Mouse (Mus musculus) heart, embryonic 16.5 days (tissue): Measurements from ENCODE around the gene Ms4a5. TPM values are rescaled to one million over a fixed set of nuclear protein-coding genes. Genes with fewer than 3 reads are reported as not detected.
"Not testable (repeated sequence)": the region's sequence is repeated elsewhere in the genome, so short reads cannot be mapped to it uniquely, and the experiment has no call there.

Experiments
- ATAC-seq: fragments of 200-750 bp; cut with Nextera tagmentation; replicated peaks from 2 replicates; pipeline ENCODE4 v1.8.0; 2017; ENCODE audit warnings: moderate number of reproducible peaks; ENCODE audit not compliant: insufficient read depth, low FRiP score; ENCODE audit errors: extremely low read depth
- H3K27ac ChIP-seq: fragments of 300-500 bp; sonication (generic); 2 replicates; pipeline ENCODE4 v1.5.1; 2014; ENCODE audit warnings: mild to moderate bottlenecking, low read length, control low read depth, moderate library complexity
- H3K27me3 ChIP-seq: fragments of 300-500 bp; sonication (generic); 2 replicates; pipeline ENCODE4 v1.6.1; 2014; ENCODE audit warnings: low read length, mixed read lengths; ENCODE audit not compliant: control insufficient read depth, insufficient read depth
- H3K36me3 ChIP-seq: fragments of 300-500 bp; sonication (generic); 2 replicates; pipeline ENCODE4 v1.6.1; 2014; ENCODE audit not compliant: control insufficient read depth, insufficient read depth
- H3K4me1 ChIP-seq: fragments of 300-500 bp; sonication (generic); 2 replicates; pipeline ENCODE4 v1.6.1; 2014; ENCODE audit warnings: low read length, mixed read lengths; ENCODE audit not compliant: control insufficient read depth, insufficient read depth
- H3K4me2 ChIP-seq: fragments of 300-500 bp; sonication (generic); 2 replicates; pipeline ENCODE4 v1.6.1; 2014; ENCODE audit warnings: low read depth, mild to moderate bottlenecking, control low read depth, low read length
- H3K4me3 ChIP-seq: fragments of 300-500 bp; sonication (generic); 2 replicates; pipeline ENCODE4 v1.5.1; 2014; ENCODE audit warnings: mild to moderate bottlenecking, control low read depth, low read length
- H3K9ac ChIP-seq: fragments of 300-500 bp; sonication (generic); 2 replicates; pipeline ENCODE4 v1.6.1; 2014; ENCODE audit warnings: low read length, control low read depth
- H3K9me3 ChIP-seq: fragments of 300-500 bp; sonication (generic); replicated peaks from 2 replicates; pipeline ENCODE4 v1.6.1; 2016; ENCODE audit warnings: low read length; ENCODE audit not compliant: control insufficient read depth
- WGBS: fragments of 180-500 bp; shearing (Covaris S2); extraction: QIAGEN DNeasy Blood & Tissue Kit; methylation state at CpG from one replicate; pipeline ENCODE4 v1.1.7; 2014; 5-methylcytosine and 5-hydroxymethylcytosine counted together
- polyA plus RNA-seq: library from polyadenylated mRNA; unstranded; fragments of >200 nt; fragmentation: Nextera tagmentation; extraction: Ambion mirVana; gene quantifications from 2 replicates; pipeline ENCODE4 v1.2.1, GENCODE M21; 2015

Gene Ms4a5
- polyA plus RNA-seq, 1 experiment from 2014 or later: not detected

- H3K9me3 ChIP-seq: no peaks in the 10 kb centered on the region
- WGBS: 86% methylated on average over 3 of the region's 3 CpGs
- no peaks in the 10 kb centered on the region for H3K27me3 ChIP-seq
- no peak for ATAC-seq
- no peak overlapping the region for H3K4me3 ChIP-seq
- no peak overlapping the region for H3K4me2 ChIP-seq
- H3K4me1 ChIP-seq: no peaks in the 10 kb centered on the region
- H3K9ac ChIP-seq: no peak overlapping the region
- no peaks in the 10 kb centered on the region for H3K36me3 ChIP-seq
- no peak overlapping the region for H3K27ac ChIP-seq
These were observed 3.5 kb downstream of the Ms4a5 start for GRCm38 (mm10) chr19:11280223-11280622.

DNA sequence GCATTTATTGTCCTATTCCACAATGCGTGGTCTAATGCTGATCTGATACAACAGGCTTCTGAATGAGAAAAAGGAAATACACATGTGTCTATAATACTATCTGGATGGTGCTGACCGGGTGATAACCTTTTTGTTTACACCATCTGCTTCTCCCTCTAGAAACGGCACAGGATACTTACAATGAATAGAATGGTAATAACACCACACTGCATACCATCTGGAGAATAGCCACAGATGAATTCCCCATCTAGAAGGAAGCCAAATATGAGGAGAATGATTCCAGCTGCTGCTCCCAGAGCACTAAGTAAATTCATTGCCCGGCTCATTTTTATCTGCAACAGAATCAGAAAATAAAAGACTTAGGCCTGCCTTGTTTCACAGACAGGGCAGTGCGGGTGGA lies 7.2 kb downstream of the Ms4a5 start:
- ATAC-seq: no peak
- WGBS: 58% methylated on average over 5 of the region's 5 CpGs

DNA sequence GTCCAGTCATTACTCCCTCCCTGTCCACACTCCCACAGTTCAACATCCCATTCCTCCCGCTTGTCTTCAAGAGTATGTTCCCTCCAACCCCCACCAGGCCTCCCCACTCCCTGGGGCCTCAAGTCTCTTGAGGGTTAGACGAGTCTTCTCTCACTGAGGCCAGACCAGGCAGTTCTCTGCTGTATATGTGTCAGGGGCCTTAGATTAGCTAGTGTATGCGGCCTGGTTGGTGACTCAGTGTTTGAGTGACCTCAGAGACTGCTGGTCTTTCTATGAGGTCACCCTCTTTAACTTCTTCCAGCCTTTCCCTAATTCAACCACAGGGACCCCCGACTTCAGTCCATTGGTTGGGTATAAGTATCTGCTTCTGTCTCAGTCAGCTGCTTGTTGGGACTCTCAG lies 16.7 kb downstream of the Ms4a5 start:
- Histone ChIP-seq H3K4me1 (no peaks in the 10 kb centered on the region), H3K27ac (no peak overlapping the region), H3K9me3 (no peaks in the 10 kb centered on the region), H3K36me3 (no peaks in the 10 kb centered on the region), H3K27me3 (no peaks in the 10 kb centered on the region), H3K9ac (no peak overlapping the region), H3K4me2 (no peak overlapping the region), H3K4me3 (no peak overlapping the region)
- no peak for ATAC-seq
- WGBS: 63% methylated on average over 4 of the region's 4 CpGs

More for the DNA sequence above, 7.2 kb downstream of the Ms4a5 start:
- Histone ChIP-seq H3K36me3 (no peaks in the 10 kb centered on the region), H3K9me3 (no peaks in the 10 kb centered on the region), H3K9ac (no peak overlapping the region), H3K4me2 (no peak overlapping the region), H3K27me3 (no peaks in the 10 kb centered on the region), H3K4me3 (no peak overlapping the region), H3K4me1 (no peaks in the 10 kb centered on the region), H3K27ac (no peak overlapping the region)

GRCm38 (mm10) chr19:11266052-11266845 lies 17.4 kb downstream of the Ms4a5 start, which contains the start of gene Ms4a1:
Gene Ms4a1, minus strand, starts transcription at chr19:11266241.
- H3K27ac ChIP-seq: no peak within 1 kb of the TSS
- 71% methylated on average over 8 of the region's 8 CpGs for WGBS
- no peaks in the 10 kb centered on the region for H3K4me1 ChIP-seq
- no peaks in the 10 kb centered on the region for H3K9me3 ChIP-seq
- H3K36me3 ChIP-seq: no peaks in the 10 kb centered on the region
- no peak for ATAC-seq
- no peak within 1 kb of the TSS for H3K4me2 ChIP-seq
- H3K27me3 ChIP-seq: no peaks in the 10 kb centered on the region
- no peak within 1 kb of the TSS for H3K9ac ChIP-seq
- H3K4me3 ChIP-seq: no peak within 1 kb of the TSS

- Histone ChIP-seq H3K4me1 (no peaks in the 10 kb centered on the region), H3K4me3 (no peak overlapping the region), H3K4me2 (no peak overlapping the region), H3K36me3 (no peaks in the 10 kb centered on the region), H3K27me3 (no peaks in the 10 kb centered on the region), H3K9ac (no peak overlapping the region), H3K9me3 (no peaks in the 10 kb centered on the region), H3K27ac (no peak overlapping the region)
- WGBS: 76% methylated on average over 9 of the region's 9 CpGs
- no peak for ATAC-seq
These were observed 19.0 kb downstream of the Ms4a5 start for GRCm38 (mm10) chr19:11264602-11265185.

DNA sequence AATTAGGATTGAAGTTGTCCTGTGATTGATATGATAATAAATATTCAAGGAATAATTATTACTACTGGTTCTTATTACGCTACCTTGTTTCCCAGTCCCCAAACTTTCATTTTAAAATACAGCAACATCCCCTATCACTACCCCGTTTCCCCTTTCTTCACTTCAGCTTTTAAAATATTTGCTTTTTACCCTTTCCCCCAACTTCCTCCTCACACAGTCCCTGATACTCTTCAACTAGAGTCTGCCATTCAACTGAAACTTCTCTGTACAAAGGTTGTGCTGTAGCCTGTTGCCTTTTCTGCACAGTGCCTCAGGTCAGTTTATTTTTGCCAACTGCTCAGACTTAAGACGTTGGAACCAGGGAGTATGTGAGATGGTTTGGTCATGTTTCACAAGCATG lies 20.1 kb downstream of the Ms4a5 start:
- Histone ChIP-seq H3K9me3 (no peaks in the 10 kb centered on the region), H3K9ac (no peak overlapping the region), H3K36me3 (no peaks in the 10 kb centered on the region), H3K4me1 (no peaks in the 10 kb centered on the region), H3K27me3 (no peaks in the 10 kb centered on the region), H3K4me3 (no peak overlapping the region), H3K27ac (no peak overlapping the region), H3K4me2 (no peak overlapping the region)
- no peak for ATAC-seq
- WGBS: 66% methylated on average over 3 of the region's 3 CpGs

- not testable (repeated sequence) for H3K27me3 ChIP-seq, H3K4me1 ChIP-seq
- 56% methylated on average over 4 of the region's 4 CpGs for WGBS
These were observed 20.7 kb downstream of the Ms4a5 start for GRCm38 (mm10) chr19:11262932-11263331.

DNA sequence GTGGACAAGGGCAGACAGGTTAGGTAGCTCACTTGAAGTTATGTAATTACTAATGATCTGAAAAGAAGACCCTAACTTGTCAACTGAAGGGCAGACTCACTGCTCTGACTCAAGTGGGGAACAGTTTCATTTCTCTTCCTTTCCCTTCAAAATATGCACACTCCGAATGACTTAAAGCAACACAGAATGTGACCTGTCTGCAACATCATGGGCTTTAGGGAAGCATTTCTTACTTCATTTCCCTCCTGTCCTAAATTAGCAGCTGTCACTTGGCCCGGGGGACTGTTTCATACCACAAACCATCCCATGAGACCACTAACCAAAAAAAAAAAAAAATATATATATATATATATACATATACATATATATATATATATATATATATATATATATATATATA lies 22.2 kb downstream of the Ms4a5 start:
- no peaks in the 10 kb centered on the region for H3K27me3 ChIP-seq
- H3K27ac ChIP-seq: no peak overlapping the region
- WGBS: 80% methylated on average over 2 of the region's 2 CpGs
- no peaks in the 10 kb centered on the region for H3K9me3 ChIP-seq
- H3K36me3 ChIP-seq: no peaks in the 10 kb centered on the region
- no peak for ATAC-seq
- no peak overlapping the region for H3K9ac ChIP-seq
- H3K4me3 ChIP-seq: no peak overlapping the region
- H3K4me2 ChIP-seq: no peak overlapping the region
- H3K4me1 ChIP-seq: no peaks in the 10 kb centered on the region

More at GRCm38 (mm10) chr19:11262932-11263331, 20.7 kb downstream of the Ms4a5 start:
- H3K9ac ChIP-seq, H3K4me3 ChIP-seq, H3K36me3 ChIP-seq, H3K27ac ChIP-seq, H3K9me3 ChIP-seq, ATAC-seq, H3K4me2 ChIP-seq: not testable (repeated sequence)

DNA sequence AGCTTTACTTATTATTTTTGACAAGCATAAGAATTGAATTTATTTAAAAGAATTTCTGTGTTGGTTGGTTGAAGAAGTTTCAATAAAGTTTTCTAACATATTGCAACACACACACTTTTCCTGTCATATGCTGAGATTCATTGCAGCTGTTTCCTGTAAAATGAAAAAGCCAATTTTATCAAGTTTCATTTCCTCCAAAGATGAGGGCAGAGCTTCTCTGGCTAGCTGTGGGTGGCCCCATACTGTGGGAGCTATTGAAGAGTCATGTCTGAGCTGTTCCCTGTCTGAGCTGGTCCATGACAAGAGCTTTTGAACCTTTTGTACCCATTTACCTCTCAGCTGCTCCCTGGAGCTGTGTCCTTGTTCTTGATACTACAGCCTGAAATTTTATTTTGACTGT lies 39.4 kb downstream of the Ms4a5 start:
- Histone ChIP-seq H3K9ac (no peak overlapping the region), H3K4me2 (no peak overlapping the region), H3K4me3 (no peak overlapping the region), H3K4me1 (no peaks in the 10 kb centered on the region), H3K36me3 (no peaks in the 10 kb centered on the region), H3K27me3 (no peaks in the 10 kb centered on the region), H3K27ac (no peak overlapping the region), H3K9me3 (no peaks in the 10 kb centered on the region)
- no peak for ATAC-seq
